Mouse (Mus musculus) urinary bladder, adult 2 months (tissue): ENCODE results near the gene Herc1. TPM values are rescaled to one million over a fixed set of nuclear protein-coding genes. Genes with fewer than 3 reads are reported as not detected.

Experiments
- DNase-seq: peaks from one replicate; pipeline ENCODE4 v3.0.0; 2022; ENCODE audit warnings: low spot score
- polyA plus RNA-seq: library from polyadenylated mRNA; depleted of rRNA; stranded (reverse); fragments of >200 nt; gene quantifications from 2 replicates; pipeline ENCODE4 v1.2.3, GENCODE M21; 2012; rRNA removed

The Herc1 gene
- polyA plus RNA-seq, 1 experiment = 19.9 TPM

DNA sequence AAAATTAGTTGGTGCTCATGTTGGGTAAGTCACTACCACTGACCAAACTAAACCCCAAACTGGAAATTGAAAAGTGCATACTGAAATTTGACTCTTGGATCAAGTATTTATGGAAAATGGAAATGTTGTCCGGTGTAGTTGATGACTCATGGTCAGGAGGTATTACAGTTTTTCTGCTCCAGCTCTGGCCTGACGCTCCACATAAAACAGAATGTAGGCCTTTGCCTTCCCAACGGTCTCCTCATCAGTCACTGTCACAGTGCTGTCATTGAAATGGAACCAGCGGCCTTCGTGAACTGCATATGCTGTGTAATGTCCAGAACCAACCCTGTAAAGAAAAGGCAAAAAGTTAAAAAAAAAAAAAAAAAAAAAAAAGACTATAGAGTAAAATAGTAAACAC lies 168.0 kb downstream of the Herc1 start:
- no peak for DNase-seq

DNA sequence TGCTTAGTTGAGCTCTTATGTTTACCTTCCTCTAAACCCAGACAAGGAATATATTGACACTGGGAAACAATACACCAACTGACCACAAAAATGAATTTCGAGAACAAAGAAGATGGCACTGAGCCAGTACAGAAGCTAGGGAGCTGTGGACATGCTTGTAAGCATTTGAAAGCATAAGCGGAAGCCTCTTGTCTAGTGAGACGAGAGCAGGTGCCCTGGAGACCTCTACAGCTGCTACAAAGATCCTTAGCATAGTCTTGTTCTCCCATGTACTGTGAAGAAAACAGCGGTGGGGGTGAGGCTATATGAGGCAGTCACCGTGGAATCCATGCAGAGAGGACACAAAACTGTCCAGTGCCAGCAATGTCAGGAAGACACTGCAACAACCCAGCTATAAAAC lies 168.7 kb downstream of the Herc1 start:
- no peak for DNase-seq

DNA sequence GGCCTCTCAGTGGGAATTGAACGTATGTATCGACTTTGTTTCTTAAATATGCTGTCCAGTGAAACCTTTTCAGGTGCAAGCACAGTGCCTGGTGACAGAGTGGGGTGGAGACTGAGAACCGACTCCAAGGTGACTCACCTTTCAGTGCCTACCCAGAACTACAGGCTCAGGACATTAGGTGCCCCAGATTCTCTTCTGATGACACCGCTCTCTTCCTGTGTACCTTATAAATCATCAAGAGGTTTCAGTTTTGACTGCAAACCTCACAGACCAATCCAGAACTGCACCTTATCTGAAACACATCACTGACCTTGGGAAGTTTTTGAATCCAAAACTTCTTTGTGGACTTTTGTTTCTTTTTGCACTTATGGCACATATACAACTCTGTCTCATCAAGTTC lies 170.0 kb downstream of the Herc1 start:
- DNase-seq = no peak

GRCm38 (mm10) chr9:66521595-66521994 lies 171.3 kb downstream of the Herc1 start:
- DNase-seq = no peak

DNA sequence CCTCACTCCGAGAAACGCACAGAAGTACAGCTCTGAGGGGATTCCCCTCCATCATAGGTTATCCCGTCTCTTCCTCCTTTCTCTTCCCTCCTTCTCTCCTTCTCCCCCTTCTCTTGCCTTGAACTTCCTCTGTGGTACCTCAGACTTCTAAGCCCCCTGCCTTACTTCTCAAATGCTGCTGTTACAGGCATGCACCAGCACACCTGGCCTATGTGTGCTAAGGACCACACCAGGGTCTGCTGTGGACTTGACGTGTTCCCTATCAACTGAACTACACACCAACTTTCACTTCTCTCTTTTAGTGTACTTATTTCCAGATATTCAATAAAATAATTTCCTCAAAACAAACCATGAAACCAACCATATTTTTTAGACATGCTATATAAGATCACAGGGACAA lies 192.5 kb downstream of the Herc1 start:
- DNase-seq = no peak

Other genes with a start within 250 kb of the Herc1 start
- 109 and 119 TPM in 2 replicates for gene Snx1, start 223.9 kb upstream of the Herc1 start, polyA plus RNA-seq
- gene Ciao2a, start 223.8 kb upstream of the Herc1 start, polyA plus RNA-seq = 35.9 and 39.6 TPM in 2 replicates
- gene Dapk2, start 192.2 kb upstream of the Herc1 start, polyA plus RNA-seq = 6.5 and 7.0 TPM in 2 replicates
- gene Fbxl22, start 164.1 kb downstream of the Herc1 start, polyA plus RNA-seq = 80.6 and 96.3 TPM in 2 replicates
- gene Usp3, start 242.7 kb downstream of the Herc1 start, polyA plus RNA-seq = 39.3 and 40.1 TPM in 2 replicates